Mouse (Mus musculus) CD4-positive helper T cell, adult 2 months (primary cell): ENCODE measurements around the gene Stub1.
A peak's percentile ranks its signal among the peaks of the same experiment; 100 is the strongest.

Experiments used
- DNase-seq: peaks from one replicate; pipeline ENCODE4 v3.0.0-alpha.2; 2012; ENCODE audit warnings: low read depth, missing footprints, low spot score

Gene Stub1

DNA sequence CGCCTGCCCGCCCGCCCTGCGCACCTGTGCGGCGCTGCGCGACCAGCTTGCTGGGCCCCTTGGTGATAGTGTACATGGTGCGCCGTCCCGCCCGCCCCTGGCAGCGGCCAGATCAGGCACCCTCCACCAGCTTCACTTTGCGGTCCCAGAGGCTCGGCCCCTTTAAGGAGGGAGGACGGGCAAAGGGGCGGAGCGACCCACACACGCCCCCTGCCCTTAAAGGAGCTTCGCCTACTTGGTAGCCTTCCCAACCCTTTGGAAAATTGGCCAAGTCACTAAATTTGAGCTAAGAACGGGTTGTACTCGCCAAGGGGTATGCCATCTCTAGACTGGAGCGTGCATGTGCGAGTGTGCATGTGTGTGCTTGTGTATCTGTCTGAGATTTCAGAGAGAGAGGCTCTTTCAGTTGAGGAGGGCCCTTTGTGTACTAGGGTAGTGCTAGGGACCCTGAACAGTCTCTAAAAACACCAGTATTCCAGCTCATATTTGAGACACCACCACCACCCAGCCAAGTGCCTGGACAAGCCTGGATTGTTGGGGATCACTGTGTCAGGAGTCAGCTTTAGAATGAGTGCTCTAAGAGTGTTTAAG, 35.5 kb upstream of the Stub1 start, which contains the start of gene Mcrip2:
Gene Mcrip2, minus strand, starts transcription at position 164 of the 591 bp plus-strand sequence.
- peak; percentile 70 for DNase-seq

DNA sequence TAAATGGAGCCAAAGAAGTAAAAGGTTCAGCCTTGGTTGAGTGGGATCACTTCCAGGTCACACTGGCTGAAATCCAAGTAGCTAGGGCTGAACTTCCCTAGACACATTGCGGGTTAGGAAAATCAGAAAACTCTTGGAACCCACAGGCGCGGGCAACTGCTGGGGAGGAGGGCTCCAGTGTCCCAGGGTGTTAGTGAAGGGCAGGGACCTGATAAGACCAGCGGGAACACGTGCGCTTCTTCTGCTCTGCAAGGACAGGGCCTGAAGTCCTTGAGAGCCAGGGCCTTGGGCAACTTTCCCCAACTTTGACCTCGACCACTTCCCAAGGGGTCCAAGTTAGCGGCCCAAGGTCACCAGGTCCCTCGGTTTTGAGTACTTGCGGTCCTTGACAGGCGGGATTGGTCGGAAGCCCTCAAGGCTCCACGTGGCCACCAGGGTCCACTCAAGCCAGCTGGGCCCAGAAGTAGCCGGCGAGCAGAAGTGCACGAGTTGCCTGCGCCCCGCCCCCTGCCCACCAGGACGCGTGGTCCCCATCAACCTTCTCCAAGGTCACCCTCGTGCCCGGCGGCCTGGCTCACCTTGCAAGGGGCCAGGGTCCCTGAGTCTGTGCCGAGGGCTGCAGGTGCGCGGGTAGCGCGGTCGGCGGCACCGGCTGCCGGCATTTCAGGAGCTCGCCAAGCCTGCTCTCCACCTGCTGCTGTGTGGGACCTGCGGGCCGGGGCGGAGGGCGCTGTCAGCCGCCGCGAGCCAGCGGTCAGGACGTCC, 34.8 kb upstream of the Stub1 start:
- no peak for DNase-seq

DNA sequence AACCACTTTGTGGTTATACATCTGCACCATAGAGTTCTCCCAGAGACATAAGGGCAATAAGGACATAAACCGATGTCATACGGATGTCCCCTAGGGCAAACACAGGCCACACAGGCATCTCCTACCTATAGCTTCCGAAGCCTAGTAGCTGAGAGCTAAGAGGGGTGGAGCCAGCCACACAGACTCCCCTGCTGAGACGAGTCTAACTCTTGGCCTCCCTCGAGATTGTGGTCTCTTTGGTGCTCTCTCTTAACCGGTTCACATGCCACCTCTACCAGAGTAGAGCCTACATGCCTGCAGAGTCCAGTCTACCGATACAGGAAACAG, 34.3 kb upstream of the Stub1 start:
- peak; percentile 45 for DNase-seq

DNA sequence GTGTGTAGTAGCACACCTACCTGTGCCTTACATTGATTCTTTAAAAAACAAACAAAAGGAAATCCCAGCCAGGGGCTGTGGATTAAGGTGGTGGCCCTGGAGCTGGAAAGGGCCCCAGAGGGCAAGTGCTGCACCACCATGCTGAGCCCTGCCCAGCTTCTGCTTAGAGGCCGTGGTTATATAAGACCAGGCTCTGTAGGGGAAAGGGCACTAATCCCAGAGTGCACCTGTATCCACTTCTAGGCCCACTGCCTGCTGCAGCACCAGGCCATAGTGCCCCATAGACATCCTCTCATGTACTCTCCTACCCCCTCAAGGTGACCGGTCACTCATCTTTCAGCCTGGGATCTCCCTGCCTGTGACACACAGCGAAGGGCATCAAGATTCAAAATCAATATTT, 33.0 kb upstream of the Stub1 start:
- no peak for DNase-seq

DNA sequence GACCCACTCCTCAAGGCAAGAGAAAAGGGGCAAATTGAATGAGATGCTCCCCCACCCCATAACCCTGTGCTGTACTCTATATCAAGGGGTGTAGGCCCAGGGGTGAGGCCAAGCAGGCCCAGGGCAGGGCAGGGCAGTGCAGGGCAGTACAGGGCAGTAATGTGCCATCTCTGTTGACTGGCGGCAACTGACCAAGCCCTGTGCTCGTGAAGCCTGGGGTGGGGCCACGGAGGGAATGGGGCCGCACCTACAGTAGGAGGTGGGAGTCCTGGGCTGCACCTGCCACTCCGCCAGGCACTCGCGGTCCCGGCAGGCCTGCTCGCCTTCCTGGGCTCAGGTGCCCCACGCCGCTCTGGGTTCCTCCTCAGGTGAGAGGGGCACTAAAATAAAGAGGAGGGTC, 32.1 kb upstream of the Stub1 start:
- DNase-seq = no peak

DNA sequence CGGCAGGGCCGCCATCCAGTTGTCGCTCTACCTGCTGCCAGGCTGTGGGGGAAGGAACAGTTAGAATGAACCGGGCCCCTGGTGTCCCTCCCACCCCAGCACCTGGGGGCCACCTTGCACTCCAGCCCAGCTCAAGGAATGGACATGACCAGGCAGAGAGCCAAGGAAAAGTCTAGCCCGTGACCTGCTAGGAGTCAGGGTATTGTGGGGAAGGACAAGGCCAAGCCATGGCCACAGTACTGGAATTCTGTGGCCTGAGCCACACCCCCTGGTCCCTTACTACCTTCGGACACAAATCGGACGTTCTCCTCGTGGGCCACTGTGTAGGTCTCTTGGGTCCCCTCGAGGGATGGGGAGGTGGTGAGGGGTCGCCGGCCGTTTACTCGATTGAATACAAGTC, 31.1 kb upstream of the Stub1 start:
- no peak for DNase-seq

DNA sequence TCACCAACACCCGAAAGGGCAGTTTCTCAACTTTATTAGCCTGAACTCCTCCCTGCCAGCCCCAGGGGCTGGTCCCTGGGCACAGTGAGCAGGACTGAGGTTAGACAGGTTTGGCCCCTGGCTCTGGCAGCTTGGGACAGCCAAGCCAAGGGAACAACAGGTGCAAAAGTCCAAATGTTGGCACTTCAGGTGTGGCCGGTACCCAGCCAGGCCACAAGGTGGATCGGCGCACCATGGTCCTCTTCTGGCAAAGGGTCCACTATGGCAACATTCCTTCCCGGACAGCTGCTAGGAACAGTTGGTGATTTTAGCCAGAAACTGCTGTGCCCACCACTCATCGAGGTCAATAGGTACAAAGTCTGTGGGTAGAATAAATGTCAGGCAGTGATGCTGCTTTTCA, 30.5 kb upstream of the Stub1 start:
- DNase-seq = no peak

DNA sequence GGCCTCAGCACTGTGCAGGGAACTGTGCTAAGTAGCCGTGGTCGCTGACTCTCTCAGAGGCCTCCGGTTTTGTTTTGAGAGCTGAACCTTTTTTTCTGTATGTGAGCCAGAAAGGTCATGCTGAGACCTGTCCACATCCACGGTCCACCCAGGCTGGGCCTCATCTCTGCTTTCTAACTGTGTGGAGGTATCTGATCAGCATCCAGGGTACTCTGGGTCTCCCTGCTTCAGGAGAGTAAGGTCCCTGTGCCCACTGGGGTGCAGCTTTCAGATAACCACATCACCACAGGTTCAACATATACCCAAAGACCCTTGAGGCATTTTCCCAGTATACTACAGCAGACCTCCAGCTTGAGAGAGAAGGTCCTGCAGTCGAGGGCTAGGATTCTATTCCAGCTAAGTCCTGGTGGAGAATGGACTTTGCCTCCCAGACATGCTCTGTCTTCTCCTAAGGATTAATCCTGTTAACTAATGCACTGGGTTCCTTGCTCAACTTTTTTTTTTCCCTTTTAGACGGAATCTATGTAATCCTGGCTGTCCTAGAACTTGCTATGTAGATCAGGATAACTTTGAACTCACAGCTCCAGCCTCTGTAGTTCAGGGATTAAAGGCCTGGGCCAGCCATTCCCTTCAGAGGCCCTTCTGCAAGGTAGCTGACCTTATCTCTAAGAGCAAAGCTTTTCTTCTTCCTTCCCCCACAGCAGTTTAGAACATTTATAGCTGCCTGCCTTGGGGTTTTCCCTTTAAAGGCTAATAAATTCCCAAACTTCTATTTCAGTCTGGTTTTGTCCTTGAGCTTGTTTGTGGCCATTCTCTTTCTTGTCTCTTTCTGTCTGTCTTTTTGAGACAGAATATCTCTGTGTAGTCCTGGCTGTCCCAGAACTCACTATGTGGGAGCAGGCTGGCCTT, 28.8 kb upstream of the Stub1 start:
- DNase-seq = no peak

DNA sequence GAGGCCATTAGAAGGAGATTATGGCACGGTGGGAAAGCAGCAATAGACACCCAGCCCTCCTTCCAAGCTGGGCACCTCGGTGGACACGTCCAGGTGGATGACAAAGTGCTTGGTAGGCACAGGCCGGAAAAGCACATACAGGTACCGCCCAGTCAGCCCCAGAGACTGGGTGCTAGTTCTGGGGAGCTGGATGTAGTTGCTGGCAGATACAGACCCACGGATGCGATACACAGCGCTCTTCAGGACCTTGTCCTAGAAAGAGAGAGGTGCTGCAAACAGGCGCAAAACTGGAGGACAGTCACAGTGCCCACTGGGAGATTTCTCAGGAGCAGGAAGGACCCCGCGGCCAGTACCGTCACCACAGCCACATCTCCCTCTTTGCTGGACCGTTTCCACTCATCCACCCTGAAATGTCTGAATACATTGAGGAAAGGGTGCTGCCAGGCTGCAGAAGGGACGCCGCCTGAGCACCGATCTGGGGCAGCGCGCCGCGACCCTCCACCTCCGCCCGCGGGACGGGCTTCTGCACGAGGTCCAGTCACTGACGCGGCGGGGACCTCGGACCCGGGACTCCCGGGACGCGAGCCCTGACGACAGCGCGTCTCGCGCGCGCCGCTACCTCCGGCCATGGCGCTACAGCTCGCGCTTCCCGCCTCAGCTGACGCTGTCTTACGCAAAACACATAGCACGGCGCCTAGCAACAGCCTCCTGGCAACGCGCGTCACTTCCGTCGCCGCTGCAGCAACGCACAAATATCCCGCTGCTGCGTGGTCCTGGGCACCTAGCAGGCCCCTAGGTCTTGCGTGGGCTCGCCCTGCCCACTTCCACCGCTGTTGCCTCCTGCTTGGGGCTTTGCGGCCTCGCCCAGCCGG, 27.9 kb upstream of the Stub1 start, which contains the start of gene Wdr90:
Gene Wdr90, minus strand, starts transcription at position 670 of the 872 bp plus-strand sequence.
- peak; percentile 96 for DNase-seq

DNA sequence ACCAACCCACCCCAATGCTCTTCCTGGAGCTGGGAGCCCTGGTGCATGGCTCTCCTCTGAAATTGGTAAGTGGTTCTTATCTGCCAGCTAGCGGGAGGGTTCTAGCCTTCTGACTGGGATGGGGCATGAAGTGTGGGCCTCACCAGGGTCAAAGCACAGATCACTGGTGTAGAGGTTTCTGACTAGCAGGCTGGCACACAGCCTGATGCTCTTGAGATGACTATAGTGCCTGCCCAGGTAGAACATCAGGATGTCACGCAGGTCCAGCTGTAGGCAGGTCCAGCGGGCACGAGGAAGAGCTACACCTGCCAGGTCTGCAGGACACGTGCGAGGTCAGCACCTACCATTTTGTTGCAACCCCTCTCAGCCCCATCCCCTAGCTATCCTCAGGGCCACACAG, 27.0 kb upstream of the Stub1 start:
- no peak for DNase-seq

DNA sequence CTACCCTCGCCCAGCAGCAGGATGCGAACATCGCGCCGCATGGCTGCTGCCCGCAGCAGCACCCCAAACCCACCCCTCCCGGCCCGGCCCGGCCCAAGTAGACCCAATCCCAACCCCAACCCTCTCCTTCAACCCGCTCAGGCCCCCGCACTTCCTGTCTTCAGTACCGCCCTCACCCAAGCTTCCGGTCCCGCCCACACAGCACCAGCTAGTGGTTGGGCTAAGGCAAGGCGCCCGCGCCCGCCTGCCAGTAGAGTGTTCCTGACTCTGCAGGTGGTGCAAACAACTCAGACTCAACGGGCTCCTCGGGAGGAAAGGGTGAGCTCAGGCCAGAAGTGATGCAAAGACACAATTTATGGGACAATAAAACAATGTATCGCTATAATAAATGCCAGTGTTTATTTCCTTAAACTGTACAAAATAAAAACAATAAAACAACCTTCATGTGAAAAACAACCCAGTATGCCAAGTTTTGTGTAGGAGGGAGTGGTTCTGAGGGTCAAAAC, 11.2 kb upstream of the Stub1 start, which contains the start of gene Rhot2:
Gene Rhot2, minus strand, starts transcription at position 456 of the 506 bp plus-strand sequence.
- peak; percentile 96 for DNase-seq

DNA sequence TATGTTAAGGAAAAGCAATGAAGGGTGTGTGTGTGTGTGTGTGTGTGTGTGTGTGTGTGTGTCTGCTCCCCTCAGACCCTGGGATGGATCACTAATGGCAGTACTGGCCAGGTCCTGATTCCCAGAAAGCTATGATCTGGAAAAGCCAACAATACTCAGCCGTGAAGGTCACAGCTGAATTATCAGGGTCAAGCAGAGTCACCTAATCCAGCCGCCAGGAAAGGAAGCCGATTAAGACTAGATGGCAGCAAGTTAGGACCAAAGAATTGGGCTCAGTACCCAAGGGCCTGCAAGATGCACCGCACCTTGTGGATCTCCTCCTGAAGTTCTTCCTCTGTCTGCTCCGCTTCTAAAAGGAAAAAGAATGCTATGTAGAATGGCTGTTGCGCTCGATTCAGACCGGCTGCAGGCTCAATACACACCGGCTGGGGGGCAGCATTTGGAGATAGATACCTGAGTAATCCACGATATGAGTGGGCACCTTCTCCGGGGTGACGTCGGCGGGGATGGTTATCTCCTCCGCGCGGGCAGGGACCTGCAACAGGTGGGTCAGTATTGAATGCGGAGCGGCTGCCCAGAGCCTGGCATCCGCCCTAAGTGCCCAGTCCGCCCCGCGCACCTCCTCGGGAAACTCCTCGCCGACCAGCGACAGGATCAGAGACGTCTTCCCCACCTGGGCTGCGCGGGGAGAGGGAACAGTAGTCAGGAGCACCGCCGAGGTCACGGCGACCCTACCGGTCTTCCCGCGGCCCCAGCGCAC, 10.6 kb upstream of the Stub1 start:
- no peak for DNase-seq

DNA sequence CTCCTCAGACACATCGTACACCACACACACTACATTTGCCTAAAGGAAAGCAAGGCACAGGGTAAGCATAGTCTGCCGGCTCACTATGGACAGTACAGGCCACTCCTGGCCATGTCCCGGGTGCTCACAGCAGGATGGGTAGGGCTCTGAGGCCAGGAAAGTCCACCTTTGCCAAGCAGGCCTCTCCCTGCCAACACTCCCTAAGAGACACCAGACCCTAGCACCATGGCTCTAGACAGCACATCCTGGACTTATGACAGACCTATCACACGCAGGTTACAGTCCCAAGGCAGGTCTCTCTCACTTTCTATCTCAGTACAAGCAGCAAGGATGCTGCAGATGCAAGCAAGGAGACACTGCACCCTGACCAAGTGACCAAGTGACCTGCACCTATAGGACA, 9.9 kb upstream of the Stub1 start:
- no peak for DNase-seq

DNA sequence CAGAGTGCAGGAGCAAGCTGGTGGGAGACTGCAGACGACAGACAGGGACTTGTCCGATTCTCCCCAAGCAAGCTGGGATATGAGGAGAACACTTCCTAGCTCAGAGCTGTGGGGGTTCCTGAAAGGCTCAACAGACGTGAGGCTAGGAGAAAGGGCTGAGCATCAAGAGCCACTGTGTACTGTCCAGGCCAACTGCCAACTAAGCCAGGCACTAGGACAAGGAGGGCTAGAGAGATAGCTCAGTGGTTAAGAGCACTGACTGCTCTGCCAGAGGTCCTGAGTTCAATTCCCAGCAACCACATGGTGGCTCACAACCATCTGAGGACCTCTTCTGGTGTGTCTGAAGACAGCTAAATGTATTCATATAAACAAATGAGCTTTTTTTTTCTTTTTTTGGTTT, 9.3 kb upstream of the Stub1 start:
- DNase-seq = no peak

DNA sequence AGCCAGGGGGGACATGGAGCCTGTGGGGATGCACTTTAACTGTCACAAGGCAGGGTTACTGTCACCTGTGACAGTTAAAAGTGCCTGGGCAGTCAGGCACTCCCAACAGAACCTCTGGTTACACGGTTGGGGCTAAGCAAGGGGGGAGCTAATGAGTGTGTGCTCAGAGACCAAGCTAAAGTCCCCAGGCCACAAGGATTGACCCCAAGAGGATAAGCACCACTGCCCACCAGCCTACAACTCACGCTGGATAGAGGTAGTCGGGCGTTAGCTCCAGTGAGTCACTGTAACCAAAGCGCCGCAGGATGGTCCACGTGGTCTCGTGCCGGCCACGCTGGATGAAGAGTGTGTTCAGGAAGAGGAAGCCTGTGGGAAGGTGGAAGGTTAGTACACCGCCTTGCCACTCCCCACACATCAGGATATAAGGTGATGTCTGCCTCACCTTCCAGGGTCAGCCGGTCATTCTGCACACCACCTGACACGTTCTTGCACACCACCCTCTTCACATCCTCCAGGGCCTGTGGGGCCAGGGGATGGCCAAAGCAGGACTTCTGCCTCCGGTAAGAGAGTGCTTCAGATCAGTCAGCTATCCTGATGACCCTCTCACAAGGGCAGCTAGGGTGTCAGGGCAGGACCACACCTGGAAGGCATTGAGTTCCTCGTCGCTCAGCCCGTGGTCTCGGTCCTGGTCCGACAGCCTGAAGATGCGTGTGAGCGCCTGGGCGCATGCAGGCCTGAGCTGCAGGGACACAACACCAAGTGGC, 8.1 kb upstream of the Stub1 start, which contains the start of gene Gm20683:
Gene Gm20683, minus strand, starts transcription at position 647 of the 764 bp plus-strand sequence.
- DNase-seq = no peak

DNA sequence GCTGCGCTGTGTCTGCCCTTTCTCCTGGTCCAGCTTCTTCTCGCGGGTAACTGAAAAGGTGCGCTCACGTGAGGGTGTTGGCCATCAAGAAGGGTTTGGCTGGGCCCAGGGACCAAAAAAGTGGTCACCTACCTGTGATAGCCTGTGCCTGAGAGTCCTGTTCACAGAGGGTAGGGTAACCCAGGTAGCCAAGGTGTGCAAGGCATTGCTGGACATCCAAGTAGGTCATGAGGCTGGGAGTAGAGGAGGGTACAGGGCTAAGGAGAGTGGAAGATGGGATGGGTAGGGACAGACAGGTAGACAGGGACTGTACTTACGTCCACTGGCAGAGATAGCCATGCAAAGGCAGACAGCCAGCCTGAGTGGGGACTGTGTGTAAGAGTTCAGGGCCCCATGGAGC, 7.3 kb upstream of the Stub1 start:
- no peak for DNase-seq

DNA sequence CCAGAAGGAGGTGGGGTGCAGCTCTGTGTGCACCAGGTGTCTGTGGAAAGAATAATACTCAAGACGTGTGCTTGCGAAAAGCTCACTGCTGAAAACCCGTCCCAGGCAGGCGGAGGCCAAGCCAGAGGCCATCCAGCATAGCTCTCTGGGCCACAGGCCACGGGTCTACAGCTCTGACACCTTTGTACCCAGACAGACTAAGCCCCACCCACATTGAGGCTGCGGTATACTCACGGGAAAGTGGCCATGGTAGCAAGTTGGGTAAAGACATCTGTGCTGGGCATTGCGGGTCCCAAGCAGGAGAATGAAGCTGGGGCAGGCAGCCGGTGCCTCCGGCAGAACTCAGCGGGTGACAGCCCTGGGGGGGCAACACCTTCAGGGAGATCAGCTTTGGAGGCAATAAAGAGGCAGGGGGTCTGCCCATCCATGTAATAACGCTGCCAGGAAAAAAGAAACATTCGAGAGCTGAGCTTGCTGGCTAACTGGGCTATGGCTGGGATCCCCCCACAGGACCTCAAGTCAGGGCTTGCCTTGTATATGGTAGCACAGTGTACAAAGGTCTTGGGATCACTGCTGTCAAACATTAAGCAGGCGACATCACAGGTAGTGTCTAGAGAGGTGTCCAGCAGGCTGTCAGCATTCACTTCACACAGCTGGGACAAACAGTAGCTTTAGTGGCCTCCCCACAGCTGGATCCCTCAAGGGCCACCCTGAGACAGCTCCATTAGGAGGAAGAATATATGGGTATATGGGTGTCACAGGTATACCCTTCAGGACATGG, 6.4 kb upstream of the Stub1 start:
- no peak for DNase-seq

DNA sequence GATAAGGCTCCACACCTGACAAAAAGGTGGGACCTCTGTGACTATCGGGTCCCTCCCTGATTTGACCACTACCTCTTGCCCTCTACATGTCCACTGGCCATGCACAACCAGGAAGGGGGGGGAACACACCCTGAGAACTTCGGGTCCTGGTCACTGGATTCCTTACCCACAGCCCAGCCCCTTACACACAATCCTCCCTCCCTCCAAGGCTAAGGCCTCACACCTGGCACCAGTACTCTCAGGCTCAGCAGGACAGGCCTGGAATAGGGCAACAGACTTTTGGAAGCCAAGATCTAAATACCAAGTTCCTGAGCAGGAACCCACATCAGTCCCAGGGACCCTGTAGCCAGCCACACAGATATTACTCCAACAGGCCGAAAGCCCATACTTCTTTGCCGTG, 5.7 kb upstream of the Stub1 start:
- DNase-seq = no peak

DNA sequence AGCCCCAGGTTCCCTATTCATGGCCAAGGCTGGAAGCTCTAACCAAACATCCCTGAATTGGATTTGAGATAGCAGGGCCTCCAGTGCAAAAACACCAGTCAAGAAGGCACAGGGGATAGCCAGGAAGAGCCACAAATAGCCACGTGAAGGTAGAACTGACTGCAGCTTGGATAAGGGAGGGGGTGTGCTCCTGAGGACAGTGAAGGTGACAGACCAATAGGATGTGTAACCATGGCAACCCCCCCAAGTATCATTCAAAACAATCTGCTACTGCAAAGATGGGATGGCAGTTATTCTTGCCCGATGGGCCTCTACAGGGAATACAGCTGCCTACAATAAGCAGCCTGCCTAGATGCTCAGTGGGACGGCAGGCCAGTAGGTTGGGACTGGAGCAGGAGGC, 4.3 kb upstream of the Stub1 start:
- DNase-seq = peak; percentile 40
